In the genomic region with DNA sequence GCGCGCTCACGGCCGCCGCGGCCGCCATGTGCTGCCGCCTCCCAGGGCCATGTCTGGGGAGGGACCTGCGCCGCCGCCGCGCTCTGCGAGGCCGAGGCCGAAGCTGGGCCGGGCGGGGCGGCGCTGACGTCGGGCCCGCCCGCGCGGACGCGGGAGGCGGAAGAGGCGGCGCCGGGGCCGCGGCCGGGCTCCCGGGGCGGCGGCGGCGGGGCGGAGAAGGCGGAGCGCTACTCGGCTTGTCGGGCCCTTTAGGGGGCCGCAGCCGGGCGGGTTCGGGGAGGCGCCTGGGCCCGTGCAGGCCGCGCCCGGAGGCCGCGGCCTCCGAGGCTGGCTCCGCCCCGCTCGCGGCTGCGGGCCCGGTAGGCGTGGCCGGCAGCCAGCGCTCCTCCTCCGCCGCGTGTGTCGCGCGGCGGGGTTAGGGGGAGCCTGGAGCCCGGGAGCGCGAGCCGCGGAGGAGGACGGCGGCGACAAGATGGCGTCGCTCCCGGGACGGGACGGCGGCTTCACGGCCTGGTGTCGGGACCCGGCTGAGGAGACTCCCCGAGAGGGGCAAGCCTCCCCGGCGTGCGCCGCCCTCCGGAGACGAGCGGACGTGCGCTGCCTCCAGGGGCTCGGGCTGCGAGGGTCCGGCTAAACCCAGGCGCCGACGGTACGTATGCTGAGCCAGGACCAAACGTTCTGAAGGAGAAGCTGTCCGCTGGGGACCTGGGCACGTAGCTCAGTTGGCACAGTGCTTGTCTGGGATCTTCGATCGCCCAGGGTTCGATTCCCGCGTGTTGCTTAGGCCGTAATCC, we compare ENCODE assay signal across 8 mouse cellular contexts. TPM values are rescaled to one million over a fixed set of nuclear protein-coding genes. Genes with fewer than 3 reads are reported as not detected.
DNase-seq lines count a peak whose midpoint lies in the region; ATAC-seq and TF ChIP-seq lines count a peak whose summit lies in the region.

A gene (minus strand): TSS at position 62 of the 794 bp plus-strand sequence.

- H3K27me3 ChIP-seq in C2C12 (ENCODE audit: control insufficient read depth, insufficient read depth, insufficient read length): no peaks in the 10 kb centered on the region
- no peaks in the 10 kb centered on the region for H3K27me3 ChIP-seq in heart, embryonic 11.5 days (ENCODE audit: control insufficient read depth, insufficient read depth, low read length)
- H3K27me3 ChIP-seq in kidney, embryonic 15.5 days: no peaks in the 10 kb centered on the region
- no peaks in the 10 kb centered on the region for H3K27me3 ChIP-seq in limb, embryonic 15.5 days
- no peaks in the 10 kb centered on the region for H3K27me3 ChIP-seq in midbrain, postnatal 0 days (ENCODE audit: insufficient read depth, low read length)

- peak within 1 kb of the TSS; percentile 82 for H3ac ChIP-seq in C2C12 (ENCODE audit: control insufficient read depth, insufficient read length, low read depth)

- peaks cover 23% of the 10 kb centered on the region for H3K4me1 ChIP-seq in heart, embryonic 11.5 days (ENCODE audit: control insufficient read depth, insufficient read depth, low read length)
- H3K4me1 ChIP-seq in kidney, embryonic 15.5 days: peaks cover 61% of the 10 kb centered on the region
- H3K4me1 ChIP-seq in limb, embryonic 15.5 days: peaks cover 47% of the 10 kb centered on the region
- H3K4me1 ChIP-seq in midbrain, postnatal 0 days (ENCODE audit: insufficient read depth, low read length): peaks cover 19% of the 10 kb centered on the region

- ATAC-seq in erythroblast, adult 5-6 weeks (replicated peaks; ENCODE audit: low FRiP score, poor library complexity, severe bottlenecking): peak; percentile 68
- peak; percentile 88 for ATAC-seq in heart, embryonic 11.5 days (replicated peaks; ENCODE audit: insufficient number of reproducible peaks, low FRiP score, low TSS enrichment)
- peak; percentile 91 for ATAC-seq in kidney, embryonic 15.5 days (replicated peaks; ENCODE audit: low FRiP score)
- peak; percentile 89 for ATAC-seq in limb, embryonic 15.5 days (ENCODE audit: insufficient number of reproducible peaks, low FRiP score, low TSS enrichment, low read depth)
- ATAC-seq in midbrain, postnatal 0 days (ENCODE audit: low FRiP score): peak; percentile 86

- peak; percentile 94 for DNase-seq in brain, adult 2 months (ENCODE audit: low read depth, low spot score)
- peak; percentile 88 for DNase-seq in midbrain, postnatal 0 days (ENCODE audit: low spot score)
- DNase-seq in spleen, postnatal 10 days (ENCODE audit: low spot score in 2 of 2): peak; percentile 85 to 87

- H3K9ac ChIP-seq in heart, embryonic 11.5 days (ENCODE audit: low read depth, low read length): peak within 1 kb of the TSS; percentile 97
- peak within 1 kb of the TSS; percentile 94 for H3K9ac ChIP-seq in kidney, embryonic 15.5 days
- peak within 1 kb of the TSS; percentile 98 for H3K9ac ChIP-seq in limb, embryonic 15.5 days
- peak within 1 kb of the TSS; percentile 94 for H3K9ac ChIP-seq in midbrain, postnatal 0 days (replicated peaks; ENCODE audit: low read length, poor library complexity, severe bottlenecking)

- under 1% methylated on average over 94 of the region's 116 CpGs for WGBS in heart, embryonic 11.5 days (ENCODE audit: insufficient replicate concordance)
- under 1% methylated on average over 91 of the region's 116 CpGs for WGBS in kidney, embryonic 15.5 days
- WGBS in limb, embryonic 15.5 days: under 1% methylated on average over 77 of the region's 116 CpGs
- under 1% methylated on average over 57 of the region's 116 CpGs for WGBS in midbrain, postnatal 0 days

- no peaks in the 10 kb centered on the region for H3K9me3 ChIP-seq in heart, embryonic 11.5 days (replicated peaks; ENCODE audit: control insufficient read depth, low read length)
- no peaks in the 10 kb centered on the region for H3K9me3 ChIP-seq in kidney, embryonic 15.5 days (replicated peaks)
- H3K9me3 ChIP-seq in limb, embryonic 15.5 days: no peaks in the 10 kb centered on the region
- H3K9me3 ChIP-seq in midbrain, postnatal 0 days (ENCODE audit: low read length): no peaks in the 10 kb centered on the region

- H3K27ac ChIP-seq in heart, embryonic 11.5 days (ENCODE audit: low read depth, low read length): peak within 1 kb of the TSS; percentile 99
- H3K27ac ChIP-seq in kidney, embryonic 15.5 days: peak within 1 kb of the TSS; percentile 99
- peak within 1 kb of the TSS; percentile 99 for H3K27ac ChIP-seq in limb, embryonic 15.5 days
- H3K27ac ChIP-seq in midbrain, postnatal 0 days (ENCODE audit: low read depth, low read length): peak within 1 kb of the TSS; percentile 96

- H3K79me2 ChIP-seq in C2C12 (ENCODE audit: control insufficient read depth, insufficient read depth): peaks cover 56% of the 10 kb centered on the region

- peak within 1 kb of the TSS; percentile 99 for H3K4me2 ChIP-seq in heart, embryonic 11.5 days
- peak within 1 kb of the TSS; percentile 91 for H3K4me2 ChIP-seq in kidney, embryonic 15.5 days
- H3K4me2 ChIP-seq in limb, embryonic 15.5 days: peak within 1 kb of the TSS; percentile 83
- peak within 1 kb of the TSS; percentile 81 for H3K4me2 ChIP-seq in midbrain, postnatal 0 days (ENCODE audit: low read depth, low read length, poor library complexity, severe bottlenecking)

- peaks cover 5% of the 10 kb centered on the region for H3K36me3 ChIP-seq in C2C12 (ENCODE audit: control insufficient read depth, insufficient read depth)
- H3K36me3 ChIP-seq in heart, embryonic 11.5 days (ENCODE audit: control insufficient read depth, insufficient read depth, low read length): no peaks in the 10 kb centered on the region
- H3K36me3 ChIP-seq in kidney, embryonic 15.5 days: 0 out of 2 replicates have a peak, but pooled peaks cover 8% of the 10 kb centered on the region
- H3K36me3 ChIP-seq in limb, embryonic 15.5 days: peaks cover 8% of the 10 kb centered on the region
- H3K36me3 ChIP-seq in midbrain, postnatal 0 days (ENCODE audit: insufficient read depth, low read length): no peaks in the 10 kb centered on the region

- peak; percentile 21 for TF ChIP-seq CTCF in C2C12 (IDR thresholded peaks at IDR 0.05; ENCODE audit: control insufficient read depth, insufficient read depth, insufficient read length)
- TF ChIP-seq CTCF in midbrain, postnatal 0 days (IDR thresholded peaks at IDR 0.05): peak; percentile 54

- H3K4me3 ChIP-seq in C2C12 (ENCODE audit: insufficient read depth, poor library complexity, severe bottlenecking): peak within 1 kb of the TSS; percentile 87
- H3K4me3 ChIP-seq in heart, embryonic 11.5 days (ENCODE audit: low read depth, low read length): peak within 1 kb of the TSS; percentile 93
- peak within 1 kb of the TSS; percentile 96 for H3K4me3 ChIP-seq in kidney, embryonic 15.5 days (replicated peaks)
- peak within 1 kb of the TSS; percentile 89 for H3K4me3 ChIP-seq in limb, embryonic 15.5 days
- peak within 1 kb of the TSS; percentile 65 for H3K4me3 ChIP-seq in midbrain, postnatal 0 days (ENCODE audit: low read depth, low read length)

- peaks cover 44% of the 10 kb centered on the region for H3K79me3 ChIP-seq in C2C12 (ENCODE audit: low read depth)

TF ChIP-seq in C2C12, 6 proteins besides CTCF, POLR2A, EP300 and RAD21:
- TF ChIP-seq FOSL1 (IDR thresholded peaks at IDR 0.05; ENCODE audit: insufficient read depth, low read length, poor library complexity, severe bottlenecking) (no peak), MYOG (IDR thresholded peaks at IDR 0.05; ENCODE audit: control insufficient read depth, extremely low read depth, insufficient read length) (no peak), USF1 (IDR thresholded peaks at IDR 0.05; ENCODE audit: low read depth) (no peak), MYOD1 (IDR thresholded peaks at IDR 0.05; ENCODE audit: control insufficient read depth, insufficient read length, low read depth) (no peak), CEBPB (IDR thresholded peaks at IDR 0.05; ENCODE audit: low read depth) (no peak), MAX (IDR thresholded peaks at IDR 0.05) (peak; percentile 19)

RNA-seq across cellular contexts. Expression of the gene that starts here (rescaled TPM):
- 73.5 TPM for polyA plus RNA-seq in C2C12 (2012; fragmentation: generic; extraction: Trizol)
- total RNA-seq in erythroblast, adult 5-6 weeks (2015; ENCODE audit: low replicate concordance): 66.7 and 81.5 TPM in 2 replicates
- 38.6 and 47.6 TPM in 2 replicates for total RNA-seq in erythroblast, adult 5-6 weeks (2017; ENCODE audit: low replicate concordance)
- 26.3 and 31.2 TPM in 2 replicates for polyA plus RNA-seq in heart, embryonic 11.5 days (2014; fragmentation: Nextera tagmentation; extraction: Ambion mirVana)
- 24.4 and 25.5 TPM in 2 replicates for polyA plus RNA-seq in kidney, embryonic 15.5 days (2015; fragmentation: Nextera tagmentation; extraction: Ambion mirVana)
- polyA plus RNA-seq in limb, embryonic 15.5 days (2015; fragmentation: Nextera tagmentation; extraction: Ambion mirVana): 23.9 and 24.6 TPM in 2 replicates
- 45.6 and 58.3 TPM in 2 replicates for total RNA-seq in midbrain, postnatal 0 days (2014; rRNA removed)
- polyA plus RNA-seq in midbrain, postnatal 0 days (2015; fragmentation: Nextera tagmentation; extraction: Ambion mirVana): 8.5 and 9.5 TPM in 2 replicates

Comparison
In these comparisons a context has a peak if more than half of its experiments do, and no peak if none do; other contexts are left out.
1. Peak in every context shown above with its lines: DNase-seq, ATAC-seq, H3K4me3 ChIP-seq and H3K27ac ChIP-seq.